Mouse (Mus musculus) kidney, adult 2 months (tissue): ENCODE data around the gene Sdk2. TPM values are rescaled to one million over a fixed set of nuclear protein-coding genes. Genes with fewer than 3 reads are reported as not detected.

Experiments used
- DNase-seq: peaks from one replicate; pipeline ENCODE4 v3.0.0; 2021
- H3K27ac ChIP-seq: fragments of 200-500 bp; 2 replicates; pipeline ENCODE4 v1.5.1; 2012; ENCODE audit warnings: low read depth, low read length, control low read depth, inconsistent platforms; ENCODE audit not compliant: insufficient read depth
- H3K27me3 ChIP-seq: fragments of 200-500 bp; replicated peaks from 2 replicates; pipeline ENCODE4 v1.6.1; 2012; ENCODE audit warnings: mild to moderate bottlenecking, moderate library complexity, low read length, inconsistent platforms; ENCODE audit not compliant: control insufficient read depth, insufficient read depth
- H3K36me3 ChIP-seq: fragments of 200-500 bp; 2 replicates; pipeline ENCODE4 v1.6.1; 2012; ENCODE audit warnings: mild to moderate bottlenecking, moderate library complexity, low read length, inconsistent platforms; ENCODE audit not compliant: control insufficient read depth, insufficient read depth
- H3K4me1 ChIP-seq: fragments of 200-500 bp; 2 replicates; pipeline ENCODE4 v1.6.1; 2011; ENCODE audit warnings: low read length; ENCODE audit not compliant: control insufficient read depth, insufficient read depth
- H3K4me3 ChIP-seq: fragments of 200-500 bp; 2 replicates; pipeline ENCODE4 v1.5.1; 2011; ENCODE audit warnings: mild to moderate bottlenecking, low read depth, low read length, control low read depth; ENCODE audit not compliant: insufficient read depth
- CTCF ChIP-seq: fragments of 200-500 bp; conservative IDR thresholded peaks from 2 replicates; pipeline ENCODE4 v1.5.1; 2011; ENCODE audit warnings: low read depth, mild to moderate bottlenecking, control low read depth, low read length, moderate library complexity, mixed read lengths; ENCODE audit not compliant: insufficient read depth, insufficient read length
- POLR2A ChIP-seq: fragments of 200-500 bp; IDR thresholded peaks from one replicate; pipeline ENCODE4 v1.6.1; 2011; ENCODE audit warnings: low read depth, low read length, control low read depth
- WGBS: fragments of 180-500 bp; shearing (Covaris S2); methylation state at CpG from one replicate; pipeline ENCODE4 v1.1.7; 2018; 5-methylcytosine and 5-hydroxymethylcytosine counted together
- polyA plus RNA-seq: library from polyadenylated mRNA; depleted of rRNA; stranded (reverse); fragments of >200 nt; gene quantifications from 2 replicates; pipeline ENCODE4 v1.2.3, GENCODE M21; 2012

Sdk2 gene
- polyA plus RNA-seq, 1 experiment: 0.63 TPM

- Histone ChIP-seq H3K4me3 (no peak overlapping the region), H3K27ac (no peak overlapping the region), H3K4me1 (no peaks in the 10 kb centered on the region), H3K36me3 (no peaks in the 10 kb centered on the region), H3K27me3 (no peaks in the 10 kb centered on the region)
- 80% methylated on average over 8 of the region's 8 CpGs for WGBS
- no peak for TF ChIP-seq POLR2A
- TF ChIP-seq CTCF: no peak
- DNase-seq: no peak
Measured at GRCm38 (mm10) chr11:113851750-113852149, 215.1 kb downstream of the Sdk2 start.

- WGBS: 49% methylated on average over 7 of the region's 7 CpGs
- Histone ChIP-seq H3K4me1 (no peaks in the 10 kb centered on the region), H3K27me3 (no peaks in the 10 kb centered on the region), H3K36me3 (no peaks in the 10 kb centered on the region), H3K4me3 (no peak overlapping the region), H3K27ac (no peak overlapping the region)
- TF ChIP-seq POLR2A (no peak), CTCF (no peak)
- no peak for DNase-seq
Measured at GRCm38 (mm10) chr11:113849322-113849721, 217.5 kb downstream of the Sdk2 start.

- TF ChIP-seq CTCF: no peak
- no peak for TF ChIP-seq POLR2A
- 81% methylated on average over 6 of the region's 6 CpGs for WGBS
- Histone ChIP-seq H3K4me1 (no peaks in the 10 kb centered on the region), H3K36me3 (no peaks in the 10 kb centered on the region), H3K27me3 (no peaks in the 10 kb centered on the region), H3K27ac (no peak overlapping the region), H3K4me3 (no peak overlapping the region)
- DNase-seq: no peak
Measured at GRCm38 (mm10) chr11:113843920-113844319, 222.9 kb downstream of the Sdk2 start.

DNA sequence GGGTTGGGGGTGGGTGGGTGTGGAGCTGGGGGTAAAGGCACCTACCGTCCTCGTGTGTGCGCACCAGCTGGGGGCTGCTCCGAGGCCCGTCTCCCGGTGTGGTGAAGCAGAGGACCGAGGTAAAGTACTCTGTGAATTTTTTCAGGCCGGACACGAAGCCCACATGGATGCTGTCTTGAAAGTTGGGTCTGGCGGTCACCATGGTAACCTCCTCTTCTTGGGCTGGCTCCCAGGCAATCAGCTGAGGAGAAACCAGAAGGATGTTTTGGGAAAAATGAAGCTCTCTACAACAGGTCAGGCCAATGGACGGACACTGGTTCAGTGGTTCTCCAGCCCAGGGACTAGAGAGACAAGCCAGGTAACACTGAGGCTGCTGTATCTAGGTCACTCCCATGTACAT lies 224.0 kb downstream of the Sdk2 start:
- TF ChIP-seq CTCF: no peak
- no peak for TF ChIP-seq POLR2A
- WGBS: 97% methylated on average over 11 of the region's 11 CpGs
- no peak overlapping the region for H3K4me3 ChIP-seq
- no peaks in the 10 kb centered on the region for H3K4me1 ChIP-seq
- no peaks in the 10 kb centered on the region for H3K27me3 ChIP-seq
- H3K36me3 ChIP-seq: no peaks in the 10 kb centered on the region
- no peak overlapping the region for H3K27ac ChIP-seq
- DNase-seq: no peak

DNA sequence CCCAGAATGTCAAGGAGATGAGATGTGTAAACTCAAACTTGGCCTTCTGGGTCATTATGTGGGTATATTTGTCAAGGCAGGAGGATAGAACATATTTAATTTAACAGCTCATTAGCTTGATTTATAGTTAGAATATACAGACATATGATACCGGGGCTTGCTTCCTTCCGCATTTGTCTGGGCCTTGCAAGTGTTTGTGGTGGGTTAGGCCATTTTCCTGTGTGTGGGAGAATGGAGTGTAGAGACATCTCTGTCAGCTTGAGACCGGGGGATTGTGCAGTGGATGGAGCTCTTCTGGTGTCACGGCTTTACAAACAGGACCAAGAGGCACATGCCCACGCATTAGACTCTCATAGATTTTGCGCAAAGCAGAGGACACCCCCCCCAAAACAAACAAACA lies 235.2 kb downstream of the Sdk2 start:
- no peaks in the 10 kb centered on the region for H3K4me1 ChIP-seq
- H3K36me3 ChIP-seq: no peaks in the 10 kb centered on the region
- H3K4me3 ChIP-seq: no peak overlapping the region
- 53% methylated on average over 6 of the region's 6 CpGs for WGBS
- no peaks in the 10 kb centered on the region for H3K27me3 ChIP-seq
- TF ChIP-seq POLR2A: no peak
- TF ChIP-seq CTCF: no peak
- DNase-seq: no peak
- H3K27ac ChIP-seq: no peak overlapping the region

GRCm38 (mm10) chr11:113828081-113828554 lies 238.7 kb downstream of the Sdk2 start:
- no peaks in the 10 kb centered on the region for H3K4me1 ChIP-seq
- no peaks in the 10 kb centered on the region for H3K36me3 ChIP-seq
- no peak overlapping the region for H3K27ac ChIP-seq
- TF ChIP-seq CTCF: no peak
- TF ChIP-seq POLR2A: no peak
- DNase-seq: no peak
- no peak overlapping the region for H3K4me3 ChIP-seq
- no peaks in the 10 kb centered on the region for H3K27me3 ChIP-seq
- 47% methylated on average over 24 of the region's 24 CpGs for WGBS

- no peak for TF ChIP-seq CTCF
- Histone ChIP-seq H3K36me3 (no peaks in the 10 kb centered on the region), H3K4me1 (no peaks in the 10 kb centered on the region), H3K27ac (no peak overlapping the region), H3K4me3 (no peak overlapping the region), H3K27me3 (no peaks in the 10 kb centered on the region)
- DNase-seq: no peak
- whole genome bisulfite sequencing: 83% methylated on average over 10 of the region's 10 CpGs
Measured at GRCm38 (mm10) chr11:113820005-113820404, 246.8 kb downstream of the Sdk2 start.

GRCm38 (mm10) chr11:113819001-113819400 lies 247.8 kb downstream of the Sdk2 start:
- Histone ChIP-seq H3K4me3 (no peak overlapping the region), H3K36me3 (no peaks in the 10 kb centered on the region), H3K27ac (no peak overlapping the region), H3K4me1 (no peaks in the 10 kb centered on the region), H3K27me3 (no peaks in the 10 kb centered on the region)
- WGBS: 57% methylated on average over 1 of the region's 1 CpGs
- DNase-seq: no peak
- no peak for TF ChIP-seq CTCF
- TF ChIP-seq POLR2A: no peak
